Mouse (Mus musculus): ENCODE results near the gene Sugp2.

GRCm38 (mm10) chr8:70315624-70316510 lies 81.8 kb downstream of the Sugp2 start, which contains the start of gene Cers1:
- no peak for TF ChIP-seq MEF2A (IDR thresholded peaks at IDR 0.05; ENCODE audit: borderline replicate concordance, low read depth, low read length)
- TF ChIP-seq CTCF (conservative IDR thresholded peaks at IDR 0.05 in 1 of 2, IDR thresholded peaks at IDR 0.05 in 1 of 2; ENCODE audit: low read depth in 2 of 2, low read length in 2 of 2), result no peak
- no peak for TF ChIP-seq USF2 (conservative IDR thresholded peaks at IDR 0.05; ENCODE audit: low read depth, low read length)
- TF ChIP-seq POLR2A (IDR thresholded peaks at IDR 0.05; ENCODE audit: low read depth, low read length), result no peak
- TF ChIP-seq IRF4 (IDR thresholded peaks at IDR 0.05; ENCODE audit: low read depth, low read length), result no peak

Measured in CH12.LX (cell line).